Mouse (Mus musculus): ENCODE data around the gene Krr1. TPM values are rescaled to one million over a fixed set of nuclear protein-coding genes. Genes with fewer than 3 reads are reported as not detected.

The Krr1 gene
- polyA plus RNA-seq, 1 experiment, result 27.9 TPM

DNA sequence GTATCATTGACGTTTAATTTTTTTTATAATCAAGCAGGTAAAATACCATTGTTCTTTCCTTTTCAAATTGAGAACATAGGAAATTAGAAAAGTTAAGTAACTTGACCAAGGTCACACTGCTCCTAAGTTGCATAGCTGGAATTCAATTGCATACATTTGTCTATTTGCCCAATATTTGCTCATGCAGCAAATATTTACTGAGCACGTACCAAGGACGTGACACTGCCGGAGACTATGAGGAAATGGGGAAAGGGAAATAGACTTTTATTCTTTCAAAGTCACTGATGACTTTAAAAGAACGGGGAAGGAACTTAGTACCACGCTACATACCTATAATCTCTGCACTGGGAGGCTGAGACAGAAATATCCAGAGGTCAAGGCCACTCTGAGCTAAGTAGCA is 12.0 kb upstream of the Krr1 start:
- TF ChIP-seq CTCF (IDR thresholded peaks at IDR 0.05; ENCODE audit: extremely low read depth, insufficient read depth, low read length), result no peak
- TF ChIP-seq POLR2A (IDR thresholded peaks at IDR 0.05; ENCODE audit: extremely low read depth, insufficient read depth, low read length), result no peak
- Histone ChIP-seq H3K4me3 (ENCODE audit: insufficient read depth, low read length) (no peak overlapping the region), H3K27ac (ENCODE audit: insufficient read depth, low read length) (no peak overlapping the region), H3K4me1 (ENCODE audit: control insufficient read depth, insufficient read depth, low read length) (peaks cover 1% of the 10 kb centered on the region; the same call in 1 of the 2 replicates)

DNA sequence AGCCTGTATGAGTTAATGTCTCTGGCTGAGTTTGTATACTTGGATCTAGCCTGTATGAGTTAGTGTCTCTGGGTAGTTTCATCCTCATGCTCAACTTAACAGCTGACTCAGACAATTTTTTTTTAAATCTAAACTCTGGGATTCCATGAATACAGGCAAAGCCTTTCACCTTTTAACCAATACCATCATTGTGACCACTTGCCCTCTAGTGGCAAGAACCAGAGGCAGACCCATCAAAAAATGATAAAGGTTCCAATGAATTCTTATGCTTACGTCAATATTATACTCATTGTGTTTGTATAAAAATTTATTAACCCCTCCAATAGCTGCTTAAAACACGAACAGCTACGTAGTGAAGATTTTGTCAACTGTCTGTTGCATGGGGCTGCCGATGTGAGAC is 6.1 kb upstream of the Krr1 start:
- Histone ChIP-seq H3K4me1 (ENCODE audit: control insufficient read depth, insufficient read depth, low read length) (no peaks in the 10 kb centered on the region), H3K4me3 (ENCODE audit: insufficient read depth, low read length) (no peak overlapping the region), H3K27ac (ENCODE audit: insufficient read depth, low read length) (no peak overlapping the region)
- TF ChIP-seq POLR2A (IDR thresholded peaks at IDR 0.05; ENCODE audit: extremely low read depth, insufficient read depth, low read length), result no peak
- TF ChIP-seq CTCF (IDR thresholded peaks at IDR 0.05; ENCODE audit: extremely low read depth, insufficient read depth, low read length), result no peak

DNA sequence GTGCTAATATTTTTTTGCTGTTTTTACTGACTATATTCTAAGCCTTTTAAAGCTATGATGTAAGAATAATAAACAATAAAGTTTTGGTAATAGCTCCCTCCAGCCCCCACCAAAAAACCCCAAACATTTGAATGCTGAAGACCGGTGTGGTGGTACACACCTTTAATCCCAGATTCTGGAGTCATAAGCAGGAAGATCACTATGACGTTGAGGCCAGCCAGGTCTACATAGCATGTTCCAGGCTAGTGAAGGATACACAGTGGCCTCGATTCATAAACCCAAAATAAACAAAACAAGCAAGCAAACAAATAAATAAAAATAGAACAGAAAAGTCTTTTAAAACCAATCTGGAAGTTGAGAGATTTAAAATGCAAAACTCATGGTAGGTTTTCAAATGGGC is 535 bp upstream of the Krr1 start:
- H3K4me1 ChIP-seq (ENCODE audit: control insufficient read depth, insufficient read depth, low read length), result no peaks in the 10 kb centered on the region; the same call in 1 of the 2 replicates
- no peak overlapping the region for H3K27ac ChIP-seq (ENCODE audit: insufficient read depth, low read length)
- no peak for TF ChIP-seq CTCF (IDR thresholded peaks at IDR 0.05; ENCODE audit: extremely low read depth, insufficient read depth, low read length)
- TF ChIP-seq POLR2A (IDR thresholded peaks at IDR 0.05; ENCODE audit: extremely low read depth, insufficient read depth, low read length), result no peak
- H3K4me3 ChIP-seq (ENCODE audit: insufficient read depth, low read length), result no peak overlapping the region

DNA sequence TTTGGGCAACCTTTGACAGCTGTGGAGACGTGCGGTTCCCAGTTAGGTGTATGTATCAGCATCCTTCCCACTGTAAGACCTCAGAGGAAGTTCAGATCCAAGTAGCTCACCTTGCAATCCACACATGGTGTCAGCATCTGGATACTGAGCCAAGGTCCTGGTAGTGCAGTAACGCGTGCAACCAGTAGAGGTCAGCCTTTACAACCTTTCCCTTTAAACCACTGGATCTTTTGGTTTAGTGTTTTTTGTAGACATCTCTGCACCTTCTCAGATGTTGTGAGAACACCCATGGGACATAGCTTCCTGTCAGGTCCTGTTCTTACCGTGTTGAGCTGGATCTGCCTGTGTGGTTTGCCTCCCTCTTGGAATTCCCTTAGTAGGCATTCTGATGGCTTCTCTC is 5.1 kb downstream of the Krr1 start:
- Histone ChIP-seq H3K4me3 (ENCODE audit: insufficient read depth, low read length) (no peak overlapping the region), H3K4me1 (ENCODE audit: control insufficient read depth, insufficient read depth, low read length) (no peaks in the 10 kb centered on the region; the same call in 1 of the 2 replicates), H3K27ac (ENCODE audit: insufficient read depth, low read length) (no peak overlapping the region)
- peak; percentile 87 for TF ChIP-seq CTCF (IDR thresholded peaks at IDR 0.05; ENCODE audit: extremely low read depth, insufficient read depth, low read length)
- TF ChIP-seq POLR2A (IDR thresholded peaks at IDR 0.05; ENCODE audit: extremely low read depth, insufficient read depth, low read length), result no peak

DNA sequence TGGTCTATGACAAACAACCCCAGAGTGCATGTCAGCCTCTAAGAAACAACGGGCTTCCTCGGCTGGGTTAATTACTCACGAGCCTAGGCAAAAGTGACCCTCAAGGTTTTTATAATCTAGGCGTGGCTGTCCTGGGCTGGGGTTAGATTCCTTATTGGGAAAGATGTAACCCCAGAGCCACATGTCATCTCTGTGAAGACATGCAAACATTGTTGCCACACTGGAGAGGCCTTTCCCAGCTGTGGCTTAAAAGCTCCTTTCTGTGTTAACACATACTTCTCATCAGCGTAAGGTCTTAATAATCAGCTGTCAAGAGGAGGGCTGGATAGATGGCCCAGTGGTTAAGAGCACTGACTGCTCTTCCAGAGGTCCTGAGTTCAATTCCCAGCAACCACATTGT is 10.6 kb downstream of the Krr1 start:
- Histone ChIP-seq H3K4me3 (ENCODE audit: insufficient read depth, low read length) (no peak overlapping the region), H3K4me1 (ENCODE audit: control insufficient read depth, insufficient read depth, low read length) (no peaks in the 10 kb centered on the region), H3K27ac (ENCODE audit: insufficient read depth, low read length) (no peak overlapping the region)
- no peak for TF ChIP-seq CTCF (IDR thresholded peaks at IDR 0.05; ENCODE audit: extremely low read depth, insufficient read depth, low read length)
- no peak for TF ChIP-seq POLR2A (IDR thresholded peaks at IDR 0.05; ENCODE audit: extremely low read depth, insufficient read depth, low read length)

DNA sequence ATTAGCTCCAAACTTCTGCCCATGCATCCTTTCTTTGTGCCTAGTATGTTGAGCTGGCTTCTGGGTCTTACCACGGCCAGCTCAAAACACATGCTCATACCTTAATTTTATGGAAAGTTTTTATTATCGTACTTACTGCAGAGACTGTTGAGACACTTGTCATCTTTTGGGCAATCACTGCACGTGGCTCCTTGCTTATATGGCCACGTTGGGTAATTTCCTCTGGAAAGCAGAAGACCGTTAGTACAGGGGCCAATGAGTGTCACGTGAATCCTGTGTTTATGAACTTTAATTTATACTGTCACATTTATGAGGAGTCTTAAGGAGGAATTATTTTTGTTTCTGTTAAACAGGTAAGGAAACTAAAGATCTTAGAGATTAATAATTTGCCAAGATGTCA is 14.0 kb downstream of the Krr1 start:
- Histone ChIP-seq H3K4me1 (ENCODE audit: control insufficient read depth, insufficient read depth, low read length) (no peaks in the 10 kb centered on the region), H3K27ac (ENCODE audit: insufficient read depth, low read length) (no peak overlapping the region), H3K4me3 (ENCODE audit: insufficient read depth, low read length) (no peak overlapping the region)
- TF ChIP-seq POLR2A (IDR thresholded peaks at IDR 0.05; ENCODE audit: extremely low read depth, insufficient read depth, low read length), result no peak
- no peak for TF ChIP-seq CTCF (IDR thresholded peaks at IDR 0.05; ENCODE audit: extremely low read depth, insufficient read depth, low read length)

DNA sequence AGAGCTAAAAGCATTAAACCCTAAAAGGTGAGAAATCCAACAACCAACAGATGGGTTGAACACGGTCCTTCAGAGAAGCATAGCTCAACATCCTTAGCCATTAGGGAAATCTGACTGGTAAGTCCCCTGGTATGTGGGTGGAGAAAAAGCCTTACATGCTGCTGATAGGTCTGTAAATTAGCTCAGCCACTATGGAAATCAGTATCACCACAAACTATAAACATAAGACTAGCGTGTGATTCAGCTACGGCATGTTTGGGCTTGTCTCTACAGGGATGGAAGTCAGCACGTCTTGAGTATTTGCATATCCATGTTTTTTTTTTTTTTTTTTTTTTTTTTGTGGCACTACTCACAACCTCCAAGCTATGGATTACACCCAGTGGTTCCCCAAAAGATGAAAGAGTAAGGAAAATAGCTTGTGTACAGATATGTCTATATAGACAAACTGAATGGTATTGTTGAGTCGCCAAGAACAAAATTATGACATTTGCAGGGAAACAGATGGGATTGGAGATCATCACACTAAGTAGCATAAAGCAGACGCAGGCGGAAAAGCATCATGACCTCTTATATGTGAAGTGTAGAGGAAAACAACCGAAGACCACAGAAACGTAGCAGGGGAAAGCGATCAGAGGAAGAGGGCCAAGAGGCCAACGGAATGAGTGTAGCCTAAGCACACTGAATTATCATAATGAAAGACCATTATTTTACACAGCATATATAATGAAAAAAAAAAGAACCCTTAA is 23.5 kb downstream of the Krr1 start:
- Histone ChIP-seq H3K27ac (ENCODE audit: insufficient read depth, low read length) (no peak overlapping the region), H3K4me3 (ENCODE audit: insufficient read depth, low read length) (no peak overlapping the region), H3K4me1 (ENCODE audit: control insufficient read depth, insufficient read depth, low read length) (no peaks in the 10 kb centered on the region)
- TF ChIP-seq CTCF (IDR thresholded peaks at IDR 0.05; ENCODE audit: extremely low read depth, insufficient read depth, low read length) (no peak), POLR2A (IDR thresholded peaks at IDR 0.05; ENCODE audit: extremely low read depth, insufficient read depth, low read length) (no peak)

DNA sequence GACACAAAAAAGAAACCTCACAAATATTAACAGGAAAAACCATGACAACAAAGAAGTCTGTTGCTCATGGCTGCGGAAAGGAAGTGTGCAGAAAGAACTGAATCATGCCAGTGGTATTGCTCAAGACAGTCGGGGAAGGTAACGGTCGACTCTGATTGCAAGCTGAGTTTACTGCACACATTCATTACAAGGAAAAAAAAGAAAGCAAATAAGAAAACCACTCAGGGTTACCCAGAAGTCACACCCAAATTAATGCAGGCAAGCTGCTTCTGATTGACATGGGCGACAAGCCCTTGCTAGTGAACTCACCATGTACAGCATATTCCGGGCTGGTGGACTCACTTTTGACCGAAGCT is 24.1 kb downstream of the Krr1 start:
- no peak overlapping the region for H3K4me3 ChIP-seq (ENCODE audit: insufficient read depth, low read length)
- no peaks in the 10 kb centered on the region for H3K4me1 ChIP-seq (ENCODE audit: control insufficient read depth, insufficient read depth, low read length)
- no peak for TF ChIP-seq CTCF (IDR thresholded peaks at IDR 0.05; ENCODE audit: extremely low read depth, insufficient read depth, low read length)
- TF ChIP-seq POLR2A (IDR thresholded peaks at IDR 0.05; ENCODE audit: extremely low read depth, insufficient read depth, low read length), result no peak
- H3K27ac ChIP-seq (ENCODE audit: insufficient read depth, low read length), result no peak overlapping the region

DNA sequence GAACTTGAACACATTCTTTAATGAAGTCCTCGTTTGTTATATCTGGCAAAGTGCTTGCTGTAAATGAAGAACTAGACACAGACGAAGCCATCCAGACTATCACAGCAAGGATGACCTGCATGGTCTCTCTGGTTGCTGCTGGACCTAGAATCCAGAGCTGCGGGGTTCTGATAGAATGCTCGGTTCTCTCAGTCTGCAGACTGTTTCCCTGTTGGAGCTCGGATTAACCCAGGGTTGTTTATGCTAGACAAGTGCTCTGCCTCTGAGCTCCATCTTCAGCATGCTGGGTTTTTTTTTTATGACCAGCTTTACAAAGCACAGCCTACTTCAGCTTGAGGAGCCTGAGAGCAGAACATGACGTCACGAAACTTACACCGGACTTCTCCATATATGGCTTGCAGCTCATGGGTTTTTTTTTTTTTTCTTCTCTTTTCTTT is 24.5 kb downstream of the Krr1 start:
- Histone ChIP-seq H3K4me1 (ENCODE audit: control insufficient read depth, insufficient read depth, low read length) (no peaks in the 10 kb centered on the region), H3K27ac (ENCODE audit: insufficient read depth, low read length) (no peak overlapping the region), H3K4me3 (ENCODE audit: insufficient read depth, low read length) (no peak overlapping the region)
- no peak for TF ChIP-seq CTCF (IDR thresholded peaks at IDR 0.05; ENCODE audit: extremely low read depth, insufficient read depth, low read length)
- TF ChIP-seq POLR2A (IDR thresholded peaks at IDR 0.05; ENCODE audit: extremely low read depth, insufficient read depth, low read length), result no peak

DNA sequence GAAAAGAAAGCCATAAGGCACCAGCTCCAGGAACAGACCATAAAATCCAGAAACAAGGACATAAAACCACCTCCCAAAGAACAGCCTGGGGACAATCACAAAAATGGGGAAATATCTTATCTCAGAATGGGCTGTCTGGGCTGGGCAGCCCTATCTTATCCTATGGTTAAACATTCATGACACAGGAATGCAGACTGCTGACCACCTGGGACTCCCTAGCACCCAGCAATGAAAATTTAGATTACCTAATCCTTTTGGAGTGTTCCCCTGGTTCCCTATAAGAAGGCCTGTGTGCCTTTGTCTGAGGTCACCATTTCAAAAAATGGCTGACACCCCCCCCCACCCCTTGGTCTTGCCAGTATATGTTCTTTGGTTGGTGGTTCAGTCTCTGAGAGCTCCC is 25.2 kb downstream of the Krr1 start:
- no peak overlapping the region for H3K27ac ChIP-seq (ENCODE audit: insufficient read depth, low read length)
- no peaks in the 10 kb centered on the region for H3K4me1 ChIP-seq (ENCODE audit: control insufficient read depth, insufficient read depth, low read length)
- no peak for TF ChIP-seq POLR2A (IDR thresholded peaks at IDR 0.05; ENCODE audit: extremely low read depth, insufficient read depth, low read length)
- TF ChIP-seq CTCF (IDR thresholded peaks at IDR 0.05; ENCODE audit: extremely low read depth, insufficient read depth, low read length), result no peak
- H3K4me3 ChIP-seq (ENCODE audit: insufficient read depth, low read length), result no peak overlapping the region

Data from cortical plate, adult 2 months (tissue).